Mouse (Mus musculus) testis, adult 2 months (tissue): ENCODE data around the gene Btnl10.

Experiments
- CTCF ChIP-seq: fragments of 200-500 bp; IDR thresholded peaks from 2 replicates; pipeline ENCODE4 v1.5.1; 2012; ENCODE audit warnings: low read depth, mild to moderate bottlenecking, inconsistent platforms, low read length, moderate library complexity; ENCODE audit not compliant: control insufficient read depth, insufficient read depth, insufficient replicate concordance
- POLR2A ChIP-seq: fragments of 200-500 bp; IDR thresholded peaks from 2 replicates; pipeline ENCODE4 v1.6.1; 2012; ENCODE audit warnings: low read depth, mild to moderate bottlenecking, inconsistent platforms, low read length, moderate library complexity; ENCODE audit not compliant: control insufficient read depth

DNA sequence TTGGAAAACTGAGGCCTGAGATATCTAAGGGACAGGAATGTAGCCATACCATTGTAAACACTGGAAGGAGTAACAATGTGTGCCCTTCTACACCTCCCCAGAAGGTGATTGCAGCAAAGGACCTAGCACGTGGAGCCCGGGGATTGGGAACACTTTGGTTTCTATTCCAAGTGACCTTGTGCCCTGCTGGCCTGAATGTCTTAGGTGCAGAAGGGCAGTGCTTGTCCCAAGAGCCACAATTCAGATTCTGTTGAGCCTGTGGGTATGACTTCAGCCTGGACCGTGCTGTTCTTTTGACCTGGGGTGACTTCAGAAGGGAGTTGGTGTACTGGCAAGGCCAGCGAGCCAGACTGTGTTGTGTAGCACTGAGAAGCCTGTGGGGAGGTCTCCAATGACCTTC, 46.7 kb upstream of the Btnl10 start:
- TF ChIP-seq POLR2A (no peak), CTCF (no peak)
